Mouse (Mus musculus): ENCODE data around the gene Tmem52. TPM values are rescaled to one million over a fixed set of nuclear protein-coding genes. Genes with fewer than 3 reads are reported as not detected.

Gene Tmem52
- polyA plus RNA-seq, 1 experiment from 2014 or later, result 0.79 TPM

DNA sequence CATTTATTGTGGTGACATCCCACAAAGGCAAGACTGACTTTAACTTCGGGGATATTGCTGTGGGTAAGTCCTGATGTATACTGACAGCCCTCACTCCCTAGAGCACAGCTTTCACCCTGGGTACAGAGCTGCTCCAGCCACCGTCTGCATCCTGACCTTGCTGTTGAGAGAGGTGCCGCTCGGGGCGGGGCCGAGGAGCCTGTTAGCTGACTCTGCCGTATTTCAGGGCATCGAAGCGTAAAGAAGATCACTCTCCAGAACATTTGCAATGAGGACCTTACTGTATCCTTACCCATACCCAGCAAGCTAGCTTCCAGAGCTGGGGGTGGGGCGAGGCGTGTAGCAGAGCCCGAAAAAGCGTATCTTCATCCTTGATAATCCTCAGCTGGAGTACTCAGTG lies 5.9 kb upstream of the Tmem52 start:
- WGBS, result 81% methylated on average over 13 of the region's 13 CpGs

DNA sequence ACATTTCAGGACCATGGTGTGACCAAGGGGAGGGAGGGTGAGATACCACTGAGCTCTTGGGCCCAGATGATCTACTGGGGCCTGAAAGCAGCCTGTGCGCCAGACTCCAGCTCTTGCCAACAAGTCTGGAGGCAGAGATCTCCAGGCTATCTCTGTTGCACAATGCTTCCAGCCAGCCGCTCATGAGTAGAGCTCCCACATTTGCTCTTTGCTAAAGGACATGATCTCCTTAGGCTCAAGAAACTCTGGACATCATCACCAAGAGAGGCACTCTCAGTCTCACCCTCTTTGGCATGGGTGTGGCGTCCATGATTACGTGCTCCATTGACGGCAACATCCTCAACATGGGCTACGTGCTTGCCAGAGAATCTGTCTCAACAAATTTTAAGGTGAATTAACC lies 5.3 kb upstream of the Tmem52 start:
- no peak for ATAC-seq (ENCODE audit: insufficient number of reproducible peaks, low FRiP score, low TSS enrichment, low read depth)
- Histone ChIP-seq H3K9me3 (no peaks in the 10 kb centered on the region), H3K9ac (no peak overlapping the region), H3K4me3 (no peak overlapping the region), H3K4me2 (no peak overlapping the region), H3K4me1 (no peaks in the 10 kb centered on the region), H3K36me3 (no peaks in the 10 kb centered on the region), H3K27me3 (no peaks in the 10 kb centered on the region), H3K27ac (no peak overlapping the region)
- 85% methylated on average over 6 of the region's 6 CpGs for WGBS

More for the DNA sequence above, 5.9 kb upstream of the Tmem52 start:
- H3K4me1 ChIP-seq, result no peaks in the 10 kb centered on the region
- no peak overlapping the region for H3K4me3 ChIP-seq
- H3K9ac ChIP-seq, result no peak overlapping the region
- H3K27ac ChIP-seq, result no peak overlapping the region
- no peak overlapping the region for H3K4me2 ChIP-seq
- no peaks in the 10 kb centered on the region for H3K9me3 ChIP-seq
- no peaks in the 10 kb centered on the region for H3K27me3 ChIP-seq
- H3K36me3 ChIP-seq, result no peaks in the 10 kb centered on the region
- ATAC-seq (ENCODE audit: insufficient number of reproducible peaks, low FRiP score, low TSS enrichment, low read depth), result no peak

DNA sequence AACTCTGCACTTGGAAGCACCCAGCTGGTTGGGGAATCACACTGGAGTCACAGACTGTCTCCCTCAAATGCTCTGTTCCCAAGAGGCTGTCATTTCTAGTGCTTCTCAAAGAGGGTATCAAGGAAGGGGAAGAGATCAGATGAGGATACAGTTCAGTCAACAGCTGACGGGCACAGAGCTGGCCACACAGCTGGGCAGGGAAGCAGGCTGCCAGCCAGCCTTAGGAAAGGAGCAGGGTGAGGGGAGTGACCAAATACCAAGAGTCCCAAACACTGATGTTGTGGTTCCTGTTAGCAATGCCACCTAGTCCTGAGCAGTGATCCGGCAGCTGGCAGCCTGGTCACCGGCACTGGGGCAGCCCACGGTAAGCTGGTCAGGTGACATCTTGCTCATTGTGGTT lies 4.9 kb upstream of the Tmem52 start:
- 77% methylated on average over 4 of the region's 4 CpGs for WGBS
- Histone ChIP-seq H3K27ac (no peak overlapping the region), H3K27me3 (peaks cover under 1% of the 10 kb centered on the region; the same call in 1 of the 2 replicates), H3K9me3 (no peaks in the 10 kb centered on the region), H3K9ac (no peak overlapping the region), H3K4me3 (no peak overlapping the region), H3K36me3 (no peaks in the 10 kb centered on the region), H3K4me1 (peaks cover 3% of the 10 kb centered on the region), H3K4me2 (no peak overlapping the region)
- ATAC-seq (ENCODE audit: insufficient number of reproducible peaks, low FRiP score, low TSS enrichment, low read depth), result no peak

DNA sequence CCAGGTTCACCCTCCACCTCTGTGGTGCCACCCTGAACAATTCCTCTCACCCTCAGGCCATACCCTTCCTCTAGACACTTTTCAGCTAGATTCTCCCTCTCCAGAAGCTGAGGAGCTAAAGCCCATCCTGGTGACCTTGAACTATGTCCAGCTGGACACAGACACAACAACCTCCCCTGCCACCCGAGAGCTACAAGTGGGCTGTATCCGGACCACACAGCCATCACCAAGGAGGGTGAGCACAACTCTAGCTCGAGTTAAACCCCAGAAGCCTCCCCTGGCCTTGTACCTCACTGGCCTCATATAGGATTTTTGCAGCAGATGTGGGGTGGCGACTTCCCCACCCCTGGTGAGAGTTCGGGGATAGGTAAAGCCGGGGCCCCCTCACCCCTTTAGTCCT lies 3.3 kb upstream of the Tmem52 start:
- Histone ChIP-seq H3K9me3 (no peaks in the 10 kb centered on the region), H3K4me2 (no peak overlapping the region), H3K9ac (no peak overlapping the region), H3K36me3 (no peaks in the 10 kb centered on the region), H3K4me1 (peaks cover 9% of the 10 kb centered on the region), H3K27ac (no peak overlapping the region), H3K27me3 (peaks cover 6% of the 10 kb centered on the region), H3K4me3 (no peak overlapping the region)
- no peak for ATAC-seq (ENCODE audit: insufficient number of reproducible peaks, low FRiP score, low TSS enrichment, low read depth)
- 72% methylated on average over 6 of the region's 6 CpGs for WGBS

DNA sequence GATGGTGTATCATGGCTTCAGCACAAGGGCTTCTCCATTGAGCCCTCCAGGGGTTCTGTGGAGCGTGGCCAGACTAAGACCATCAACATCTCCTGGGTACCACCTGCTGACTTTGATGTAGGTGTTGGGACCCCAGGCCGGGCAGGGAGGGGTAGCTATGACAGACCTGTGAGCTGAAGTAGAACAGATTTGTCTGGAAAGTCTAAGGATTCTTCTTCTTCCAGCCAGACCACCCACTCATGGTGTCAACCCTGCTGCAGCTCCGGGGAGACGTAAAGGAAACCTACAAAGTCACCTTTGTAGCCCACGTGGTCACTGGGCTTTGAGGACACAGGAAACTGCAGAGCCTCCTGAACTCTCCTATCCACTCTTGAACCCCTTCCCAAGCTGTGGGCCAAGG lies 2.8 kb upstream of the Tmem52 start:
- Histone ChIP-seq H3K9me3 (no peaks in the 10 kb centered on the region), H3K27me3 (peaks cover 6% of the 10 kb centered on the region), H3K4me2 (no peak overlapping the region), H3K4me3 (no peak overlapping the region), H3K36me3 (no peaks in the 10 kb centered on the region), H3K9ac (no peak overlapping the region), H3K27ac (no peak overlapping the region), H3K4me1 (peaks cover 9% of the 10 kb centered on the region)
- 86% methylated on average over 5 of the region's 5 CpGs for WGBS
- no peak for ATAC-seq (ENCODE audit: insufficient number of reproducible peaks, low FRiP score, low TSS enrichment, low read depth)

DNA sequence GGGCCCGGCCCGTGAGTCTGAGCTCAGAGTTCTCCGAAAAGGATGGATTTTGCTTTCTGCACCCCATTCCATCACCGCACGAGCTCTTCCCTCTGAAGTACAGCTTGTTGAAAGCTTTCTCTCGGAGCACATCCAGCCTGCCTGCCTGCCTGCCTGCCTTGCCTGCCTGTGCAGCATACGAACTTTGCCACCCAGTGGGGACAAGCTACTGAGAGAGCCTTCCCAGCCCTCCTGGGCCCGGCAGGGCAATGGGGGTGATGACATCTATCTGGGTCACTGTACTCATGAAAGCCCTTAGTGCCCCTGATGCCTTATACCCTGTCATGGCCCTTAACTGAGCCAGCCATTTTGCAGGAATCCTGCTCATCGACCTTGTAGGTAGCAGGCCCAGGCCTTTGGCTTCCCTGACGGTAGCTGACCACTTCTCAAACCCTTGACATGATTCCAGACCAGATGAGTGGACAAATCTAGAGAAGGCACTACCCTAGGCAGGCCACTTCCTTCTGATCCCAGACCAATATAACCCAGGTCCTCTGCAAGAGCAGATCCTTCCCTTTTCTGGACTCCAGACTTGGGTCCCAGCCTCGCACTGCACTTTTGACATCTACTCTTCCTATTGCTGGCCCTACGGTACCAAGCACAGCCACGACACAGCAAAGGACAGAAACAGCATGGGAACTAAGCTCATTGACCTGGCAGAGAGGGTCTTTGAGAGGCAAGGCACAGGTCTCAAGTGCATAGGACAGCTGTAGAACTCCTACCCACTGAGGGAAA lies 1.5 kb upstream of the Tmem52 start:
- no peaks in the 10 kb centered on the region for H3K36me3 ChIP-seq
- H3K27ac ChIP-seq, result no peak overlapping the region
- H3K4me1 ChIP-seq, result peaks cover 9% of the 10 kb centered on the region
- H3K4me2 ChIP-seq, result no peak overlapping the region
- 79% methylated on average over 13 of the region's 13 CpGs for WGBS
- H3K4me3 ChIP-seq, result no peak overlapping the region
- ATAC-seq (ENCODE audit: insufficient number of reproducible peaks, low FRiP score, low TSS enrichment, low read depth), result no peak
- H3K9me3 ChIP-seq, result no peaks in the 10 kb centered on the region
- H3K27me3 ChIP-seq, result peaks cover 9% of the 10 kb centered on the region
- H3K9ac ChIP-seq, result no peak overlapping the region

DNA sequence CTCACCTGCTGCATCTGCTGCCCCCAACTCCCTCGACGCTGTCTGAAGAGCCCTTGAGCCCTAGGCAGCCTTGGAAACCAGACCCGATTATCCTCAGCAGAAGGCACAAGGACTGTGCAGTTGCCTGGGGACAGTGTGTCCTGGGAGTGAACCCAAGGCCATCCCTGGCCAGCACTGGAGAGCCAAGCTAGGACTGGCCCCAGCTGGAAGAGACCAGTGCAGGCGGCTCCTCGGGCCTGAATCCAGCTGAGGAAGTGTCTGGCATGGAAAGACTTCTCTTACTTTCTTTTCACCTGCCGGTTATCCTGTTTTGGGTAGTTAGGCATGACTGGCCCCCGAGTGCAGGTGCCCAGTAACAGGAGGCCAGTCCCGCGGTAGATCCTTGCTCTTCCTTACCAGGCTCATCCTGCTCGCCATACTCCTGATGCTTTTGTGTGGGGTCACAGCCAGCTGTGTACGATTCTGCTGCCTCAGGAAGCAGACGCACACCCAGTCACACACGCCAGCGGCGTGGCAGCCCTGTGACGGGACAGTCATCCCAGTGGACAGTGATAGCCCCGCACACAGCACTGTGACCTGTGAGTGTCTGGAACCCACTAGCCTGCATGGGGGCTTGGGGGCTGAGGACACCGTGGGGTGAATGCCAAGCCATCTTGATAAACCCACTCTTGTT lies 812 bp downstream of the Tmem52 start:
- Histone ChIP-seq H3K9me3 (no peaks in the 10 kb centered on the region), H3K4me1 (peaks cover 9% of the 10 kb centered on the region), H3K36me3 (no peaks in the 10 kb centered on the region), H3K27ac (no peak overlapping the region), H3K27me3 (peaks cover 9% of the 10 kb centered on the region), H3K4me2 (0 out of 2 replicates have a peak overlapping the region, but pooled peaks have one; percentile 47), H3K9ac (no peak overlapping the region), H3K4me3 (no peak overlapping the region)
- ATAC-seq (ENCODE audit: insufficient number of reproducible peaks, low FRiP score, low TSS enrichment, low read depth), result no peak
- WGBS, result 79% methylated on average over 18 of the region's 18 CpGs

DNA sequence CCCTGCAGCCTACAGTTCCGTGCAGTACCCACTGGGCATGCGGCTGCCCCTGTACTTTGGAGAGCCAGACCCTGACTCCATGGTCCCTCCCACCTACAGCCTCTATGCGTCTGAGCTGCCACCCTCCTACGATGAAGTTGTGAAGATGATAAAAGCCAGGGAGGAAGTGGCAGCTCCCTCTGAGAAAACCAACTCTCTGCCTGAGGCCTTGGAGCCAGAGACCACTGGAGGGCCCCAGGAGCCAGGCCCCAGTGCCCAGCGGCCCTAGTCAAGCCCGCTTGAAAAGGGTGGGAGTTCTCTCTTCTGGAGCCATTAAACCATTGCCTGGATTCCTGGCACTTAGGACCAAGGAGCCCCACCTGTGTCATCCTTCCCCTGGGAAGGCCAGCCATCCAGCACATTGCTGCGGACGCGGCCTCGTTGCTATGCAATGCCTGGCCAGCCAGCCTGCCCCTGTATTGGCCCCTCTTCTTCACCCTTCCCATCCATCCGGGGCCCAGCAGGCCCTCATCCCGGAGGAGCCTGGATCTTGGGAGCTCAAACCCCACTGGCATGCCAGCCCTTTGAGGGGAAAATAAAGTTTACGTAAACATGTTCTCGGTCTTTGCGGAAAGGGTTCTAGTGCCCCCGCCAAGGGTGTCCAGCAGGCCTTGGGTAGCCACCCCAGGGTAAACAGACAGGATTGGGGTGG lies 1.5 kb downstream of the Tmem52 start:
- no peak overlapping the region for H3K4me3 ChIP-seq
- no peak overlapping the region for H3K27ac ChIP-seq
- no peaks in the 10 kb centered on the region for H3K9me3 ChIP-seq
- WGBS, result 84% methylated on average over 16 of the region's 16 CpGs
- no peaks in the 10 kb centered on the region for H3K36me3 ChIP-seq
- ATAC-seq (ENCODE audit: insufficient number of reproducible peaks, low FRiP score, low TSS enrichment, low read depth), result no peak
- H3K4me2 ChIP-seq, result no peak overlapping the region
- peaks cover 9% of the 10 kb centered on the region for H3K27me3 ChIP-seq
- H3K4me1 ChIP-seq, result peaks cover 9% of the 10 kb centered on the region
- no peak overlapping the region for H3K9ac ChIP-seq

DNA sequence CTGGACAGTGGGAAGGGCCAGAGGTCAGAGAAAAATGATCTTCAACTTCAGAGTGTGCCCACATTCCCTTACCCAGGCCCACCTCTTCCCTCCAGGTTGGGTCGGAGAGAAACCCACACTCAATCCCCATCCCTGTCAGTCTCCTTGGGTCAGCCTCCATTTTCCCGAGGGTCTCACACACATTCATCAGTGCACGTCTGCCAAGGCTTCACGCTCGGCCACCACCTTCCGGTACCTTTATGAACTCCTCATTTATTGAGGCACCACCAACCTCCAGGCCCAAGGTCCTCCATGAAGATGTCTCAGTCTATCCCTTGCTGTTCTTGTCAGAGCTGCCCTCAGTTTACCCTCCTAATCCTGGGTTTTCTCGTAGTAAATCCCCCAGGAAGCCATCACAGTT lies 2.1 kb downstream of the Tmem52 start:
- Histone ChIP-seq H3K36me3 (no peaks in the 10 kb centered on the region), H3K4me1 (peaks cover 9% of the 10 kb centered on the region), H3K9ac (no peak overlapping the region), H3K27ac (no peak overlapping the region), H3K4me2 (no peak overlapping the region), H3K27me3 (peaks cover 9% of the 10 kb centered on the region), H3K9me3 (no peaks in the 10 kb centered on the region), H3K4me3 (no peak overlapping the region)
- no peak for ATAC-seq (ENCODE audit: insufficient number of reproducible peaks, low FRiP score, low TSS enrichment, low read depth)
- WGBS, result 85% methylated on average over 7 of the region's 7 CpGs

DNA sequence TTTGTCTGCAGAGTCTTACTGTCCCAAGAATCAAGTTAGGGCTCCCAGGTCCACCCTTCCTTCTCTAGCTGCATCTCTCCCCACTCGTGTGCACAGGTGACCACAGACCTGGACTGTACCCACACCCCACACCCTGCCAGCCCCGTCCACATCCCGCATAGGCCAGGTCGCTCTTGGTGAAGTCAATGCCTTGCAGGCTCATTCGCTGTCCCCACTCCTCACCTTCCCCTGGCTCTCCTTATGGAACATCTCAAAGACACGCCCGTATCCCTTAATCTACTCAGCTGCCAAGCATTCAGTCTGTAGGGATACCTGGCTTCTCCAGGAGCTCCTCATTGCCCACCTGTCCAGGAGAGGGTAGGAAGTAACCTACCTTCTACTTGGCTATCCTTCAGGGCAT lies 2.5 kb downstream of the Tmem52 start:
- Histone ChIP-seq H3K27me3 (peaks cover 9% of the 10 kb centered on the region), H3K9me3 (no peaks in the 10 kb centered on the region), H3K27ac (no peak overlapping the region), H3K9ac (no peak overlapping the region), H3K36me3 (no peaks in the 10 kb centered on the region), H3K4me3 (no peak overlapping the region), H3K4me1 (peaks cover 9% of the 10 kb centered on the region), H3K4me2 (no peak overlapping the region)
- ATAC-seq (ENCODE audit: insufficient number of reproducible peaks, low FRiP score, low TSS enrichment, low read depth), result no peak
- WGBS, result 84% methylated on average over 7 of the region's 7 CpGs

DNA sequence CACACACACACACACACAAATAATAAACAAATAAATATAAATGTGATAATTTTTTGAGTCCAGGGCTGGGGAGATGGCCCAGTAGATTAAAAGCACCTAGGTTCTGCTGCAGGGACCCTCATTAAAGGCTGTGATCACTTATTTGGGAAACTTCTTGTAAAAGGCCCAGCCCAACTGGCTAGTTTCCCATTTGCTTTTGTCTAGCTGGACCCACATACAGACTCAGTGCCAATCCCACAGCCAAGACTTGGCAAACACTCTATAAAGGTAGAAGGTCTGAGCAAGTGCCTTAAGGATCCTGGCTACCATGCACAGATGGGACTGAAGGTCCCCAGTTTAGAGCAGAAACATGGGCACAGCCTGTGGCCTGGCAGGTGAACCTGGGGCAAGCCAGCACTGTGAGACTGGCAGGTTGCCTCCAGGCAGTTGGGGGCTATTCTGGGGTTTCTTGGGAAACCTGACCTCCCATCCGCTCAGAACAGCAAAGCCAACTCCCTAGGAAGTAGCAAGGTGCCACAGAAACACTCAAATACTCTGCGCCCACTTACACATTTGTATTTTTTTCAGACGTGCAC lies 3.9 kb downstream of the Tmem52 start:
- no peak overlapping the region for H3K4me2 ChIP-seq
- no peak for ATAC-seq (ENCODE audit: insufficient number of reproducible peaks, low FRiP score, low TSS enrichment, low read depth)
- no peaks in the 10 kb centered on the region for H3K36me3 ChIP-seq
- no peak overlapping the region for H3K4me3 ChIP-seq
- no peaks in the 10 kb centered on the region for H3K9me3 ChIP-seq
- H3K4me1 ChIP-seq, result peaks cover 9% of the 10 kb centered on the region
- peaks cover 9% of the 10 kb centered on the region for H3K27me3 ChIP-seq
- WGBS, result 71% methylated on average over 3 of the region's 3 CpGs
- H3K9ac ChIP-seq, result no peak overlapping the region
- no peak overlapping the region for H3K27ac ChIP-seq

DNA sequence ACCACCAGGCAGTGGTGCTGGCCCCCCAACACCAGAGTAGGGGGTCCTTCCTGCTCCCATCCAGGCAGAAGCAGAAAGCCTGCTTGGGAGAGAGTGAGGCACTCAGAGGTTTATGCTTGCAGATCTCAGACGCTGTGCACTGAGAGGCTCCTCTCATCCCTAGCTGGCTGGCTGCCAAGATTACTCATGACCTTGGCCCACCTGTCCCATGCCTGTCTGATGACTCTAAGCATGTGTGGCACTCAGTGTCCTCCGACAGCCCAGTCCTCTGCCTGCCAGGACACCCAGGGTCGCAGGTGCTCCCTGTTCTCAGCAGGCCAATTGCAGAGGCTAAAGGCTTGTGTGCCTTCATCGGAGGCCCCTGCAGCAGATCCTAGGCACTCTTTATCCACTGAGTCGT lies 4.4 kb downstream of the Tmem52 start:
- Histone ChIP-seq H3K4me1 (peaks cover 9% of the 10 kb centered on the region), H3K9me3 (no peaks in the 10 kb centered on the region), H3K27ac (no peak overlapping the region), H3K4me3 (no peak overlapping the region), H3K4me2 (no peak overlapping the region), H3K27me3 (peaks cover 9% of the 10 kb centered on the region), H3K9ac (no peak overlapping the region), H3K36me3 (no peaks in the 10 kb centered on the region)
- peak; percentile 38; the same call in 1 of the 2 replicates for ATAC-seq (ENCODE audit: insufficient number of reproducible peaks, low FRiP score, low TSS enrichment, low read depth)
- 50% methylated on average over 5 of the region's 5 CpGs for WGBS
